Mouse (Mus musculus) stomach, postnatal 0 days (tissue): ENCODE results near the gene Mlh1. TPM values are rescaled to one million over a fixed set of nuclear protein-coding genes. Genes with fewer than 3 reads are reported as not detected.

Experiments
- ATAC-seq: fragments of 200-750 bp; cut with Nextera tagmentation; 2 replicates; pipeline ENCODE4 v1.8.0; 2017; ENCODE audit not compliant: low FRiP score, low TSS enrichment
- DNase-seq: peaks from one replicate; pipeline ENCODE4 v3.0.0-alpha.2; 2016; ENCODE audit warnings: low spot score
- H3K27ac ChIP-seq: fragments of 300-500 bp; sonication (generic); replicated peaks from 2 replicates; pipeline ENCODE4 v1.5.1; 2014; ENCODE audit warnings: mild to moderate bottlenecking, control low read depth
- H3K27me3 ChIP-seq: fragments of 300-500 bp; sonication (generic); 2 replicates; pipeline ENCODE4 v1.6.1; 2014; ENCODE audit warnings: low read length; ENCODE audit not compliant: control insufficient read depth, insufficient read depth
- H3K36me3 ChIP-seq: fragments of 300-500 bp; sonication (generic); 2 replicates; pipeline ENCODE4 v1.6.1; 2014; ENCODE audit warnings: low read length, mixed read lengths; ENCODE audit not compliant: control insufficient read depth, insufficient read depth
- H3K4me1 ChIP-seq: fragments of 300-500 bp; sonication (generic); replicated peaks from 2 replicates; pipeline ENCODE4 v1.6.1; 2014; ENCODE audit warnings: antibody characterized with exemption; ENCODE audit not compliant: control insufficient read depth, insufficient read depth
- H3K4me2 ChIP-seq: fragments of 300-500 bp; sonication (generic); replicated peaks from 2 replicates; pipeline ENCODE4 v1.6.1; 2014; ENCODE audit warnings: low read depth, mild to moderate bottlenecking, control low read depth, moderate library complexity
- H3K4me3 ChIP-seq: fragments of 300-500 bp; sonication (generic); 2 replicates; pipeline ENCODE4 v1.5.1; 2014; ENCODE audit warnings: low read depth, low read length, control low read depth
- H3K9ac ChIP-seq: fragments of 300-500 bp; sonication (generic); 2 replicates; pipeline ENCODE4 v1.6.1; 2014; ENCODE audit warnings: mild to moderate bottlenecking, low read length, control low read depth, mixed read lengths
- H3K9me3 ChIP-seq: fragments of 300-500 bp; sonication (generic); 2 replicates; pipeline ENCODE4 v1.6.1; 2016; ENCODE audit warnings: low read length; ENCODE audit not compliant: control insufficient read depth
- CTCF ChIP-seq: IDR thresholded peaks from 2 replicates; pipeline ENCODE4 v1.5.1; 2016; ENCODE audit warnings: antibody characterized with exemption, low read depth, mild to moderate bottlenecking, moderate library complexity
- EP300 ChIP-seq: optimal IDR thresholded peaks from 2 replicates; pipeline ENCODE3; 2016; ENCODE audit warnings: antibody characterized with exemption
- WGBS: fragments of 180-500 bp; shearing (Covaris S2); extraction: QIAGEN DNeasy Blood & Tissue Kit; methylation state at CpG from one replicate; pipeline ENCODE4 v1.1.7; 2014; 5-methylcytosine and 5-hydroxymethylcytosine counted together
- polyA plus RNA-seq: library from polyadenylated mRNA; unstranded; fragments of >200 nt; fragmentation: Nextera tagmentation; extraction: Ambion mirVana; gene quantifications from 2 replicates; pipeline ENCODE4 v1.2.1, GENCODE M21; 2015

The Mlh1 gene
- polyA plus RNA-seq, 1 experiment from 2014 or later: 16.1 TPM

GRCm38 (mm10) chr9:111210412-111210811 is 61.2 kb downstream of the Mlh1 start:
- Histone ChIP-seq H3K27ac (no peak overlapping the region), H3K9me3 (no peaks in the 10 kb centered on the region), H3K4me1 (no peaks in the 10 kb centered on the region), H3K4me3 (no peak overlapping the region), H3K27me3 (no peaks in the 10 kb centered on the region), H3K36me3 (no peaks in the 10 kb centered on the region), H3K4me2 (no peak overlapping the region), H3K9ac (no peak overlapping the region)
- DNase-seq: no peak
- TF ChIP-seq CTCF (no peak), EP300 (no peak)
- no peak for ATAC-seq
- 82% methylated on average over 4 of the region's 4 CpGs for WGBS

GRCm38 (mm10) chr9:111209158-111209699 is 62.4 kb downstream of the Mlh1 start:
- WGBS: 96% methylated on average over 7 of the region's 7 CpGs
- Histone ChIP-seq H3K27ac (no peak overlapping the region), H3K9me3 (no peaks in the 10 kb centered on the region), H3K27me3 (no peaks in the 10 kb centered on the region), H3K4me2 (no peak overlapping the region), H3K4me3 (no peak overlapping the region), H3K9ac (no peak overlapping the region), H3K36me3 (no peaks in the 10 kb centered on the region), H3K4me1 (no peaks in the 10 kb centered on the region)
- ATAC-seq: no peak
- TF ChIP-seq EP300: no peak
- no peak for TF ChIP-seq CTCF
- DNase-seq: no peak

DNA sequence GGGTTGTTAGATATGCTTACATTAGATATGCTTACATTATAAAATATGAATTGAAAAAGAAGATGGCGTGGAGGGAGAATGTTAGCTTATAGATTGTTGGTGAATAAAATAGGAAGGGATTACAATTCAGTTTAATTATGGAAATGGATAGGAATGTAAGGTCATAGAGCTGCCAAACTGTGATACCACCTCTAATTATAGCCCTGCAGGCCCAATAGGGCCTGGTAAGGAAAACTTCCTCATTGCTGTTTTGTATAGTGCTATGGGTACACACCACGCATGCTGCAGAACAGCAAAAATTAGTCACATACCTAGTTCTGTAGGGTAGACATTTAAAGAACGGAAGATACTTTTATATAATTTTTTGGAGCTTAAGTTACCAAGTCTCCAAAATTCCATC is 63.4 kb downstream of the Mlh1 start:
- TF ChIP-seq EP300 (no peak), CTCF (no peak)
- H3K27me3 ChIP-seq: no peaks in the 10 kb centered on the region
- 94% methylated on average over 3 of the region's 3 CpGs for WGBS

DNA sequence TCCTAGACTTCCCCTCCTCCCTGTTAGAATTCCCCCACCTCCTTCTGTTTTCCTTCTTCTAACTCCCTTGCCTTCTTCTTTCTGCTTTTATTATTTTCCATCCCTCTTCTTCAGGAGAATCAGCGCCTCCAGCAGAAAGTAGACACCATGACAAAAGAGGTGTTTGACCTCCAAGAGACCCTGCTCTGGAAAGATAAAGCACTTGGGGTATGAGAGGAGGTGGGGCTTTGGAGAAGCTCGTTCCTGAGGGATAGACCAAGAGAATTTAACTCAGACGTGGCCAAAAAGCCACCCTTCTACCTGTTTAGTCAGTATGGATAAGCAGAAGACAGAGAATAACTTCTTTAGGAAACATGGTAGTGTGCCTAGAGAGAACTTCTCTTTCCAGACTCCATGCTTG is 63.9 kb downstream of the Mlh1 start:
- Histone ChIP-seq H3K27me3 (no peaks in the 10 kb centered on the region), H3K9ac (no peak overlapping the region), H3K4me1 (no peaks in the 10 kb centered on the region), H3K9me3 (no peaks in the 10 kb centered on the region), H3K27ac (no peak overlapping the region), H3K4me2 (no peak overlapping the region), H3K4me3 (no peak overlapping the region), H3K36me3 (no peaks in the 10 kb centered on the region; the same call in 1 of the 2 replicates)
- no peak for TF ChIP-seq EP300
- no peak for TF ChIP-seq CTCF
- DNase-seq: no peak
- WGBS: 44% methylated on average over 3 of the region's 3 CpGs
- no peak for ATAC-seq

More for the DNA sequence above, 63.4 kb downstream of the Mlh1 start:
- DNase-seq (no peak), ATAC-seq (no peak)
- no peak overlapping the region for H3K4me2 ChIP-seq
- H3K9ac ChIP-seq: no peak overlapping the region
- H3K9me3 ChIP-seq: no peaks in the 10 kb centered on the region
- H3K27ac ChIP-seq: no peak overlapping the region
- H3K4me1 ChIP-seq: no peaks in the 10 kb centered on the region
- H3K4me3 ChIP-seq: no peak overlapping the region
- H3K36me3 ChIP-seq: no peaks in the 10 kb centered on the region; the same call in 1 of the 2 replicates

DNA sequence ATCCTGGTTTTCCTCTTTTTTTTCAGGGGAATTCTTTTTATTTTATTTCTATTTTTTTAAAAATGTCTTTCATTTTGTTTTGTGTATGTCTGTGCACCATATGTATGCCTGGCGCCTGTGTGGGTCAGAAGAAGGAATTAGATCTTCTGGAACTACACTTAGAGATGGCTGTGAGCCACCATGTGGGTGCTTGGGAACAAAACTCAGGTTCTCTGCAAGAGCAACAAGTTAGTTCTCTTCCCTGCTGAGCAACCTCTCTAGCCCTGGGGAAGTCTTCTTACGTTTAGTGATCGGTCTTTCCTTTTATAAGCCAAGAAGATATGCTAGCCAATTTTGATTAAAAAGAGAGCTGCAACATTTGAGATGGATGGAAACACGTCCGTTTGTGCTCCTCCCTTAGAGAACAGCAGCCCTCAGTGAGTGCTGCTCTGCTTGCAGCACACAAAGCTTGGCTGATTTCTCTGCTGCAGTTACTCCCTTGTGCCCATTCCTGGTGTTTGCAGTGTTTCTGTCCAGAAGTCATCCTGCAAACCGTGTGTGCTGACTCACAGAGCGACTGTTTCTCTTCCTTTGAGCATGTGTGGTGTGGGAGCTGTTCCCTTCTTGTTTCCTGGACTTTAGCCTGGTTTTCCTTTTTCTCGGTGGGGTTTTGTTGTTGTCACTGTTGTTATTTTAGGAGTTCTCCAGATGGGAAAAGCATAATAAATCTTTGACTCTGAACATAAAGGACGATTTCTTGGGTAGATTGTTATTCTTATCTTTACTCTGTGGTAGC is 66.8 kb downstream of the Mlh1 start:
- DNase-seq (no peak), ATAC-seq (no peak)
- Histone ChIP-seq H3K4me2 (no peak overlapping the region), H3K9ac (no peak overlapping the region), H3K9me3 (no peaks in the 10 kb centered on the region), H3K27me3 (no peaks in the 10 kb centered on the region), H3K27ac (no peak overlapping the region), H3K4me3 (no peak overlapping the region), H3K4me1 (no peaks in the 10 kb centered on the region), H3K36me3 (no peaks in the 10 kb centered on the region; the same call in none of the 2 replicates)
- 48% methylated on average over 9 of the region's 9 CpGs for WGBS
- TF ChIP-seq EP300: no peak
- TF ChIP-seq CTCF: no peak

DNA sequence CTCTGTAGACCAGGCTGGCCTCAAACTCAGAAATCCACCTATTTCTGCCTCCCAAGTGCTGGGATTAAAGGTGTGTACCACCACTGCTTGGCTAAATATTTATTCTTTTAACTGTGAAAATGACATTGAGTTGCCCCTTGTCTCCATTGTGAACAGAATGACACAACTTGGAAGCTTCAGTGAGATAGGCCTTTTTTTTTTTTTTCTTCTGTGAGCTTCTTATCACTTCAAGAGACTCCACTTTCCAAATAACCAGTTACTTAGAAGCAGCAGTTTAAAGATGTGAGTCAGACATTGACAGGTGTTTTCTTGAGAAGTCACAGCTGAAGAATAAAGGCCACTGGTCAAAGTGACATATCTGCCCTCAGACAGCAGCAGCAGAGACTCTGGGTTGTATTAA is 71.4 kb downstream of the Mlh1 start:
- no peak for DNase-seq
- Histone ChIP-seq H3K4me1 (no peaks in the 10 kb centered on the region), H3K27me3 (no peaks in the 10 kb centered on the region), H3K36me3 (no peaks in the 10 kb centered on the region; the same call in none of the 2 replicates), H3K4me2 (no peak overlapping the region), H3K27ac (no peak overlapping the region), H3K9me3 (no peaks in the 10 kb centered on the region), H3K9ac (no peak overlapping the region), H3K4me3 (no peak overlapping the region)
- TF ChIP-seq EP300: no peak
- no peak for TF ChIP-seq CTCF
- no peak for ATAC-seq
